Mouse (Mus musculus) lung, embryonic 15.5 days (tissue): ENCODE measurements around the gene Elovl4. TPM values are rescaled to one million over a fixed set of nuclear protein-coding genes. Genes with fewer than 3 reads are reported as not detected.

Experiments
- polyA plus RNA-seq: library from polyadenylated mRNA; unstranded; fragments of >200 nt; fragmentation: Nextera tagmentation; extraction: Ambion mirVana; gene quantifications from 2 replicates; pipeline ENCODE4 v1.2.1, GENCODE M21; 2015

Gene Elovl4
- polyA plus RNA-seq, 1 experiment from 2014 or later: 3.6 TPM

Other genes starting within 250 kb of the Elovl4 start
- gene Ttk, start 28.4 kb upstream of the Elovl4 start, polyA plus RNA-seq: 40.7 and 40.9 TPM in 2 replicates
- gene Bckdhb, start 118.9 kb upstream of the Elovl4 start, polyA plus RNA-seq: 41.0 and 43.7 TPM in 2 replicates